Mouse (Mus musculus) MEL (cell line): Measurements from ENCODE around the gene Stag1. TPM values are rescaled to one million over a fixed set of nuclear protein-coding genes. Genes with fewer than 3 reads are reported as not detected.

Experiments
- DNase-seq: peaks from one replicate; pipeline ENCODE4 v3.0.0; 2011; ENCODE audit warnings: low read depth, low spot score
- H3K27ac ChIP-seq: 2 replicates; pipeline ENCODE4 v1.5.1; 2012; ENCODE audit warnings: low read depth, mild to moderate bottlenecking, control low read depth, low read length, moderate library complexity; ENCODE audit not compliant: control insufficient read depth
- H3K27me3 ChIP-seq, 2 experiments: fragments of 150-350 bp in 1 of 2; sonication (generic) in 1 of 2; 2 replicates each; pipeline ENCODE4 v1.6.1; 2012; ENCODE audit warnings: low read length in 2 of 2, mild to moderate bottlenecking in 2 of 2, improper control_type of control experiment in 1 of 2, moderate library complexity in 1 of 2; ENCODE audit not compliant: insufficient read depth in 2 of 2, control insufficient read depth in 1 of 2
- H3K36me3 ChIP-seq, 2 experiments: 2 replicates each; pipeline ENCODE4 v1.6.1; 2012 to 2014; ENCODE audit warnings: low read length in 2 of 2, improper control_type of control experiment in 1 of 2, inconsistent platforms in 1 of 2, mild to moderate bottlenecking in 1 of 2; ENCODE audit not compliant: insufficient read depth in 2 of 2, control insufficient read depth in 1 of 2
- H3K4me1 ChIP-seq, 2 experiments: fragments of 150-350 bp in 1 of 2; sonication (generic) in 1 of 2; 2 replicates each; pipeline ENCODE4 v1.6.1; 2012; ENCODE audit warnings: low read length in 2 of 2, improper control_type of control experiment in 1 of 2, mild to moderate bottlenecking in 1 of 2; ENCODE audit not compliant: insufficient read depth in 2 of 2, control insufficient read depth in 1 of 2
- H3K4me3 ChIP-seq, 2 experiments: fragments of 150-350 bp in 1 of 2; sonication (generic) in 1 of 2; 2 replicates each; pipeline ENCODE4 v1.5.1; 2012; ENCODE audit warnings: low read depth in 2 of 2, low read length in 2 of 2, mild to moderate bottlenecking in 2 of 2, moderate library complexity in 2 of 2, control low read depth in 1 of 2, improper control_type of control experiment in 1 of 2; ENCODE audit not compliant: control insufficient read depth in 1 of 2, insufficient read depth in 1 of 2
- H3K79me2 ChIP-seq: 2 replicates; pipeline ENCODE4 v1.6.1; 2012; ENCODE audit warnings: mild to moderate bottlenecking, low read length, moderate library complexity; ENCODE audit not compliant: control insufficient read depth, poor library complexity, insufficient read depth
- H3K9ac ChIP-seq: 2 replicates; pipeline ENCODE4 v1.6.1; 2012; ENCODE audit warnings: low read depth, mild to moderate bottlenecking, control low read depth, low read length, moderate library complexity; ENCODE audit not compliant: control insufficient read depth, poor library complexity, severe bottlenecking
- H3K9me3 ChIP-seq: fragments of 150-350 bp; sonication (generic); replicated peaks from 2 replicates; pipeline ENCODE4 v1.6.1; 2012; ENCODE audit warnings: mild to moderate bottlenecking, low read length, improper control_type of control experiment, moderate library complexity; ENCODE audit not compliant: insufficient read depth
- BHLHE40 ChIP-seq: IDR thresholded peaks from 2 replicates; pipeline ENCODE4 v1.6.1; 2012; ENCODE audit warnings: low read depth, mild to moderate bottlenecking, inconsistent platforms, low read length, improper control_type of control experiment, borderline replicate concordance
- CHD2 ChIP-seq: IDR thresholded peaks from 2 replicates; pipeline ENCODE4 v1.6.1; 2011; ENCODE audit warnings: low read length, improper control_type of control experiment
- E2F4 ChIP-seq: IDR thresholded peaks from 2 replicates; pipeline ENCODE4 v1.6.1; 2011; ENCODE audit warnings: low read depth, low read length, improper control_type of control experiment, borderline replicate concordance
- EP300 ChIP-seq, 2 experiments: IDR thresholded peaks; 2 replicates each; pipeline ENCODE4 v1.6.1; 2011; ENCODE audit warnings: improper control_type of control experiment in 2 of 2, low read length in 2 of 2, low read depth in 1 of 2, mild to moderate bottlenecking in 1 of 2
- ETS1 ChIP-seq: IDR thresholded peaks from 2 replicates; pipeline ENCODE4 v1.6.1; 2012; ENCODE audit warnings: low read depth, mild to moderate bottlenecking, inconsistent platforms, low read length, improper control_type of control experiment, moderate library complexity
- GABPA ChIP-seq: IDR thresholded peaks from 2 replicates; pipeline ENCODE4 v1.6.1; 2012; ENCODE audit warnings: low read depth, mild to moderate bottlenecking, inconsistent platforms, low read length, improper control_type of control experiment, moderate library complexity
- GATA1 ChIP-seq: IDR thresholded peaks from 2 replicates; pipeline ENCODE4 v1.6.1; 2011; ENCODE audit warnings: low read depth, low read length, improper control_type of control experiment
- MAFK ChIP-seq: IDR thresholded peaks from 2 replicates; pipeline ENCODE4 v1.6.1; 2011; ENCODE audit warnings: low read depth, mild to moderate bottlenecking, low read length, improper control_type of control experiment, borderline replicate concordance
- MAX ChIP-seq: IDR thresholded peaks from 2 replicates; pipeline ENCODE4 v1.6.1; 2011; ENCODE audit warnings: low read length, improper control_type of control experiment
- MYB ChIP-seq: IDR thresholded peaks from 2 replicates; pipeline ENCODE4 v1.6.1; 2011; ENCODE audit warnings: mild to moderate bottlenecking, low read depth, low read length, improper control_type of control experiment
- MYC ChIP-seq: IDR thresholded peaks from 2 replicates; pipeline ENCODE4 v1.6.1; 2011; ENCODE audit warnings: low read depth, mild to moderate bottlenecking, low read length, improper control_type of control experiment, moderate library complexity
- NELFE ChIP-seq: IDR thresholded peaks from 2 replicates; pipeline ENCODE4 v1.6.1; 2011; ENCODE audit warnings: low read depth, low read length, improper control_type of control experiment
- NRF1 ChIP-seq: IDR thresholded peaks from 2 replicates; pipeline ENCODE4 v1.6.1; 2014; ENCODE audit warnings: low read depth, mild to moderate bottlenecking, inconsistent platforms, low read length, improper control_type of control experiment, moderate library complexity; ENCODE audit not compliant: poor library complexity, insufficient read depth, severe bottlenecking
- POLR2AphosphoS5 ChIP-seq: IDR thresholded peaks from 2 replicates; pipeline ENCODE4 v1.6.1; 2012; ENCODE audit warnings: low read depth, borderline replicate concordance, mild to moderate bottlenecking, inconsistent platforms, low read length, moderate library complexity, mixed read lengths
- RAD21 ChIP-seq: IDR thresholded peaks from 2 replicates; pipeline ENCODE4 v1.6.1; 2011; ENCODE audit warnings: mild to moderate bottlenecking, low read depth, low read length, improper control_type of control experiment
- RCOR1 ChIP-seq: IDR thresholded peaks from 2 replicates; pipeline ENCODE4 v1.6.1; 2012; ENCODE audit warnings: low read depth, mild to moderate bottlenecking, inconsistent platforms, low read length, improper control_type of control experiment
- SIN3A ChIP-seq: IDR thresholded peaks from 2 replicates; pipeline ENCODE4 v1.6.1; 2012; ENCODE audit warnings: low read length, improper control_type of control experiment, inconsistent platforms
- TBP ChIP-seq: IDR thresholded peaks from 2 replicates; pipeline ENCODE4 v1.8.0; 2011; ENCODE audit warnings: low read depth, low read length, improper control_type of control experiment
- USF1 ChIP-seq: IDR thresholded peaks from 2 replicates; pipeline ENCODE4 v1.6.1; 2014; ENCODE audit warnings: low read depth, mild to moderate bottlenecking, inconsistent platforms, low read length, improper control_type of control experiment, moderate library complexity
- polyA plus RNA-seq, 2 experiments: library from polyadenylated mRNA; stranded (reverse) in 1 of 2; unstranded in 1 of 2; fragments of >175 nt in 1 of 2; fragments of >200 nt in 1 of 2; gene quantifications; 2 replicates each; pipeline versions ENCODE4 v1.2.1 to v1.2.4; 2012; ENCODE audit warnings: low replicate concordance in 2 of 2, low read depth in 1 of 2; ENCODE audit not compliant: insufficient read length in 2 of 2, insufficient read depth in 1 of 2, missing spikeins in 1 of 2
- total RNA-seq: library from RNA; depleted of rRNA; stranded (reverse); fragments of 300-350 nt; gene quantifications from 2 replicates; pipeline ENCODE4 v1.2.3, GENCODE M21; 2012

Gene Stag1
- total and polyA plus RNA-seq, 3 experiments = 30.1 to 41.7 TPM; not detected in 1

DNA sequence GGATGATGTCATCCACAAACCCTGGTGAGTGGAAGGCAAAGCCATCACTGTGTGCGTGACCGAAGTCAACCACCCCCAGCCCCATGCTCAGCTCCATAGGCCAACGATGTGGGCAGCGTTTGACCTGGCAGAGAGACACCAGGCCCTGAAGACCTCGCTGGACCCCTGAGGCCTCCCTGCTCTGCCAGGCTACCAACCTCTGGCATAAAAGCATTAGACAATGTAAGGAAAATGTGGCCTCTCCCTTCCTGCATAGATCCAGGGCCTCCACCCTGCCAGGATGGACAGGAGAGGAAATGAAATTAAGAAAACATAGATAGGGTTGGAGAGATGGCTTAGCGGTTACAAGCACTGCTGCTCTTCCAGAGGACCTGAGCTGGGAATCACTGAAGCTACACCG, 385.2 kb downstream of the Stag1 start:
- no peaks in the 10 kb centered on the region for H3K36me3 ChIP-seq
- TF ChIP-seq CHD2 = no peak
- no peak for TF ChIP-seq POLR2AphosphoS5
- TF ChIP-seq ETS1 = no peak
- TF ChIP-seq RCOR1 = no peak
- TF ChIP-seq NRF1 = no peak
- no peak for TF ChIP-seq MYC
- no peak for TF ChIP-seq GATA1
- no peak for TF ChIP-seq MYB
- TF ChIP-seq SIN3A = no peak
- TF ChIP-seq BHLHE40 = no peak
- TF ChIP-seq USF1 = no peak
- no peak for TF ChIP-seq MAX
- TF ChIP-seq TBP = no peak
- TF ChIP-seq NELFE = no peak
- no peak for DNase-seq

GRCm38 (mm10) chr9:100984381-100985310, 387.0 kb downstream of the Stag1 start:
- Histone ChIP-seq H3K79me2 (no peaks in the 10 kb centered on the region), H3K9me3 (no peaks in the 10 kb centered on the region), H3K4me1 (no peaks in the 10 kb centered on the region), H3K27ac (no peak overlapping the region), H3K27me3 (no peaks in the 10 kb centered on the region), H3K4me3 (no peak overlapping the region), H3K9ac (no peak overlapping the region), H3K36me3 (no peaks in the 10 kb centered on the region)
- no peak for DNase-seq
- TF ChIP-seq EP300 (IDR thresholded peaks at IDR 0.05; ENCODE audit: low read depth in 1 of 2, low read length in 2 of 2) = no peak
- TF ChIP-seq MYC = no peak
- TF ChIP-seq MAFK = no peak
- no peak for TF ChIP-seq E2F4
- no peak for TF ChIP-seq RAD21
- no peak for TF ChIP-seq GABPA
- no peak for TF ChIP-seq TBP
- no peak for TF ChIP-seq BHLHE40

More for the DNA sequence above, 385.2 kb downstream of the Stag1 start:
- Histone ChIP-seq H3K9ac (no peak overlapping the region), H3K4me1 (no peaks in the 10 kb centered on the region), H3K4me3 (no peak overlapping the region), H3K27me3 (no peaks in the 10 kb centered on the region), H3K27ac (no peak overlapping the region), H3K79me2 (no peaks in the 10 kb centered on the region), H3K9me3 (no peaks in the 10 kb centered on the region)
